Mouse (Mus musculus) neural tube, embryonic 14.5 days (tissue): ENCODE measurements around the gene Trim80. TPM values are rescaled to one million over a fixed set of nuclear protein-coding genes. Genes with fewer than 3 reads are reported as not detected.
"Not testable (repeated sequence)": the region's sequence is repeated elsewhere in the genome, so short reads cannot be mapped to it uniquely, and the experiment has no call there.

Source experiments
- ATAC-seq: fragments of 200-750 bp; cut with Nextera tagmentation; 2 replicates; pipeline ENCODE4 v1.8.0; 2017; ENCODE audit warnings: low read depth, mild to moderate bottlenecking, moderate TSS enrichment, moderate library complexity
- H3K27ac ChIP-seq: fragments of 300-500 bp; sonication (generic); 2 replicates; pipeline ENCODE4 v1.5.1; 2014; ENCODE audit warnings: low read depth, mild to moderate bottlenecking, control low read depth, low read length, moderate library complexity, mixed read lengths
- H3K27me3 ChIP-seq: fragments of 300-500 bp; sonication (generic); 2 replicates; pipeline ENCODE4 v1.6.1; 2014; ENCODE audit warnings: low read length; ENCODE audit not compliant: control insufficient read depth, insufficient read depth
- H3K36me3 ChIP-seq: fragments of 300-500 bp; sonication (generic); 2 replicates; pipeline ENCODE4 v1.6.1; 2014; ENCODE audit warnings: low read length, mixed read lengths; ENCODE audit not compliant: control insufficient read depth, insufficient read depth
- H3K4me1 ChIP-seq: fragments of 300-500 bp; sonication (generic); 2 replicates; pipeline ENCODE4 v1.6.1; 2014; ENCODE audit warnings: low read length; ENCODE audit not compliant: control insufficient read depth, insufficient read depth
- H3K4me2 ChIP-seq: fragments of 300-500 bp; sonication (generic); 2 replicates; pipeline ENCODE4 v1.6.1; 2014; ENCODE audit warnings: mild to moderate bottlenecking, low read depth, low read length, control low read depth
- H3K4me3 ChIP-seq: fragments of 300-500 bp; sonication (generic); 2 replicates; pipeline ENCODE4 v1.5.1; 2014; ENCODE audit warnings: low read depth, low read length, control low read depth, mixed read lengths
- H3K9ac ChIP-seq: fragments of 300-500 bp; sonication (generic); replicated peaks from 2 replicates; pipeline ENCODE4 v1.6.1; 2014; ENCODE audit warnings: low read depth, mild to moderate bottlenecking, control low read depth, low read length, mixed read lengths
- H3K9me3 ChIP-seq: fragments of 300-500 bp; sonication (generic); 2 replicates; pipeline ENCODE4 v1.6.1; 2016; ENCODE audit warnings: low read length; ENCODE audit not compliant: control insufficient read depth
- WGBS: fragments of 180-500 bp; shearing (Covaris S2); extraction: QIAGEN DNeasy Blood & Tissue Kit; methylation state at CpG from one replicate; pipeline ENCODE4 v1.1.7; 2014; 5-methylcytosine and 5-hydroxymethylcytosine counted together
- polyA plus RNA-seq: library from polyadenylated mRNA; unstranded; fragments of >200 nt; fragmentation: Nextera tagmentation; extraction: Ambion mirVana; gene quantifications from 2 replicates; pipeline ENCODE4 v1.2.1, GENCODE M21; 2014

Gene Trim80
- polyA plus RNA-seq, 1 experiment from 2014 or later: not detected

DNA sequence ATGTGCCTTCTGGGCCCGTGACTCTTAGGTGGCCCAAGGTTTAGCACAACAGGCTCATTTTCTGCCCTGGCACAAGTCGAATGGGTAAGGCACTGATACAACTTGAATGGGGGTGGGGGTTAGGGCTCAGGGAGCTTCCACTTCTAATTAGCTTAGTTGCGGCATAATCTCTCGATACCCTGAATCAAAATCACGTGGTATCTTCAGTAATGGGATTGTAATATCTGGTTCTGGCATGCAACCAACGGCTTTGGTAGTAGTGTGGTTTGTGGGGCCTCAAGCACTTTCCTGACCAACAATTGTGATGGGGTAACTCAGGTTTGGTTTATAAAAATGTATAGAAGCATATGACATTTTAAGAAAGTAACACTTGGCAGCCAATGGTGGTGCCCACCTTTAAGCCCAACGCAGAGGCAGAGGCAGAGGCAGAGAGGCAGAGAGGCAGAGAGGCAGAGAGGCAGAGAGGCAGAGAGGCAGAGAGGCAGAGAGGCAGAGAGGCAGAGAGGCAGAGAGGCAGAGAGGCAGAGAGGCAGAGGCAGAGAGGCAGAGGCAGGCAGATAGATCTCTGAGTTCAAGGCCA is 12.0 kb downstream of the Trim80 start:
- H3K27me3 ChIP-seq: no peaks in the 10 kb centered on the region
- no peak overlapping the region for H3K27ac ChIP-seq
- no peak overlapping the region for H3K9ac ChIP-seq
- no peak overlapping the region for H3K4me2 ChIP-seq
- ATAC-seq: no peak
- no peaks in the 10 kb centered on the region for H3K36me3 ChIP-seq
- no peaks in the 10 kb centered on the region for H3K4me1 ChIP-seq
- no peak overlapping the region for H3K4me3 ChIP-seq
- 83% methylated on average over 7 of the region's 7 CpGs for WGBS
- H3K9me3 ChIP-seq: no peaks in the 10 kb centered on the region

- H3K27ac ChIP-seq: no peak overlapping the region
- ATAC-seq: no peak
- no peak overlapping the region for H3K4me3 ChIP-seq
- whole genome bisulfite sequencing: 67% methylated on average over 4 of the region's 4 CpGs
- no peak overlapping the region for H3K9ac ChIP-seq
- H3K36me3 ChIP-seq: no peaks in the 10 kb centered on the region
- H3K27me3 ChIP-seq: no peaks in the 10 kb centered on the region
- no peaks in the 10 kb centered on the region for H3K4me1 ChIP-seq
- no peak overlapping the region for H3K4me2 ChIP-seq
- H3K9me3 ChIP-seq: no peaks in the 10 kb centered on the region
Observed at GRCm38 (mm10) chr11:115453306-115453705, 13.0 kb downstream of the Trim80 start.

DNA sequence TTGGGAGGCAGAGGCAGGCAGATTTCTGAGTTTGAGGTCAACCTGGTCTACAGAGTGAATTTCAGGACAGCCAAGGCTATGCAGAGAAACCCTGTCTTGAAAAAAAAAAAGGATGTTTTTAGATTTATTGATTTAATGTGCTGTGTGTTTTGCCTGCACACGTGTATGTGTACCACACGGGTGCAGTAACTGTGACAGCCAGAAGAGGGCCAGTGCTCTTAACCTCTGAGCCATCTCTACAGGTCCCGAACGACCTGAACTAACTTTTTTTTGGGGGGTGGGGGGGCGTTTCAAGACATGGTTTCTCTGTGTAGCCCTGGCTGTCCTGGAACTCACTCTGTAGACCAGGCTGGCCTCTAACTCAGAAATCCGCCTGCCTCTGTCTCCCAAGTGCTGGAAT is 14.5 kb downstream of the Trim80 start:
- H3K9ac ChIP-seq, H3K36me3 ChIP-seq, H3K4me2 ChIP-seq, H3K27ac ChIP-seq, H3K4me1 ChIP-seq, H3K9me3 ChIP-seq, ATAC-seq, H3K4me3 ChIP-seq, H3K27me3 ChIP-seq: not testable (repeated sequence)
- WGBS: 82% methylated on average over 6 of the region's 6 CpGs

DNA sequence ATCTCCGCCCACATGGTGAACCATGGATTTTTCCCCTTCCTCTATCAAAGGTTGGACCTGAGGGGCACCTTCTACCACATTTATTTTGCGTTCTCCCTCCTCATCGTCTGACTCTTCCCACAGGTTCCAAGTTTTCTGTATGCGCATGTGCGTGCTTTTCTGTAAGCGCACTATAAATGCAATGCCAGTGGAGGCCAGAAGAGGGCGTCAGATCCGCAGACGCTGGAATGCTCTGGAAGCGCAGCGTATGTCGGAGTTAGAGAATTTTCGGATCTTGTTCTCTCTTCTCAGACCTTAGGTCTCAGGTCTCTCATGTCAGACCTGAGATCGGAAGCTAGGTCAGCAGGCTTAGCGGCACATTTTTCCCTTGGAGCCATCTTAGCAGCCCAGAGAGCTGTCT is 15.3 kb downstream of the Trim80 start:
- Histone ChIP-seq H3K36me3 (no peaks in the 10 kb centered on the region), H3K27ac (no peak overlapping the region), H3K4me2 (no peak overlapping the region), H3K9me3 (no peaks in the 10 kb centered on the region), H3K9ac (no peak overlapping the region), H3K4me1 (no peaks in the 10 kb centered on the region), H3K27me3 (no peaks in the 10 kb centered on the region), H3K4me3 (no peak overlapping the region)
- ATAC-seq: no peak
- 84% methylated on average over 15 of the region's 15 CpGs for WGBS

DNA sequence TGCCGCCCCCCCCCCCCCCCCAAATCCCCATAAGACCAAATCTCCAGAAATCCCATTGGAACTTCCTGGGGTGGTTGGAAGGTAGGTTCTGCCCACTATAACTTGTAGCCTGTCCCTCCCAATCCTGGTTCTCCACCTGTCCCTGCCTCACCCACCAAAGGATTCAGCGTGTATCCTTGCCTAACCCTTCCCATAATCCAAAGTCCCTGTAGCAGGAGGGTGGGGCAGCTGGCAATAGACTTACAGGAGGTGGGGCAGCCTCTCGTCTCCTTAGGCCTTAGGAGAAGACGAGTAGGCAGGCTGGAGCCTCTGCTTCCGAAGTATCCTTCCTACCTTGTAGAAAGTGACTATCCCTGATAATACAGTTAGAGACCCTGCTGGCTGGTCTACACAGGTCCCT is 15.8 kb downstream of the Trim80 start:
- H3K9ac ChIP-seq: no peak overlapping the region
- no peak overlapping the region for H3K4me3 ChIP-seq
- H3K4me2 ChIP-seq: no peak overlapping the region
- no peaks in the 10 kb centered on the region for H3K4me1 ChIP-seq
- no peak overlapping the region for H3K27ac ChIP-seq
- H3K9me3 ChIP-seq: no peaks in the 10 kb centered on the region
- 93% methylated on average over 5 of the region's 5 CpGs for WGBS
- ATAC-seq: no peak
- no peaks in the 10 kb centered on the region for H3K27me3 ChIP-seq
- no peaks in the 10 kb centered on the region for H3K36me3 ChIP-seq

DNA sequence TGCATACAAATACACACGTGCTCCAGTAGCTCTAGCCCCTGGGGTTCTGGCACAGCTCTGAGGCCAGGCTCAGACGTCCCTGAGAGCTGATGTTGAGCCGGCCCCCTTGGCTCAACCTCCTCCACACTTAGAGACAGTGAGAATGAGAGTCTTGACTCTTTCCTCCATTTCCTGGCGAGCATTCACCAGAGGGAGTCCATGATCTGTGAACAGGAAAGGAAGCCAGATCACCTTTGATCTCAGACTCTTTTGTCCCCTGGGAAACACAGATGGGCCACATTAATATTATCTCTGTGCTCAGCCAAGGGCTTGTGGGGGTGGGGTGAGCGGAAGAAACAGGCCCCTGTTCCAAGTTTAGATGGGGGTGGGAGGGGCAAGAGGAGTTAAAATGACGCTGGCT is 17.1 kb downstream of the Trim80 start:
- Histone ChIP-seq H3K4me2 (no peak overlapping the region), H3K27ac (no peak overlapping the region), H3K4me1 (no peaks in the 10 kb centered on the region), H3K9ac (no peak overlapping the region), H3K4me3 (no peak overlapping the region), H3K9me3 (no peaks in the 10 kb centered on the region), H3K36me3 (no peaks in the 10 kb centered on the region), H3K27me3 (no peaks in the 10 kb centered on the region)
- ATAC-seq: no peak
- 47% methylated on average over 6 of the region's 6 CpGs for WGBS

DNA sequence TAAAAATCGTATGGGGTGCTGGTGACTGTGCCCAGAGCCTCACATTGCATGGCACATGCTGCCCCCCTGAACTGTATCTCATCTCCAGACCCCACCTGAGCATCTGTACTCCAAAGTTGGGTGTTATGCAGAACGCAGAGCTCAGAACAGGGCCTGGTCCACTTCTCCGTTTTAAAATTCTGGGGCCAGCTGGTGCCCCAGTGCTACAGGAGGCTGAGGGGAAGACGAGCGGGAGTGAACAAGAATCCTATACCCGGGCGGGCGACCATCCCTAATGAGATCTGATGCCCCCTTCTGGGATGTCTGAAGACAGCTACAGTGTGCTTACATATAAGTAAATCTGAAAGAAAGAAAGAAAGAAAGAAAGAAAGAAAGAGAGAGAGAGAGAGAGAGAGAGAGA is 20.6 kb downstream of the Trim80 start:
- H3K9ac ChIP-seq: no peak overlapping the region
- 25% methylated on average over 8 of the region's 8 CpGs for WGBS
- no peaks in the 10 kb centered on the region for H3K9me3 ChIP-seq
- no peaks in the 10 kb centered on the region for H3K4me1 ChIP-seq
- H3K4me2 ChIP-seq: no peak overlapping the region
- H3K4me3 ChIP-seq: no peak overlapping the region
- H3K27me3 ChIP-seq: no peaks in the 10 kb centered on the region
- H3K27ac ChIP-seq: no peak overlapping the region
- H3K36me3 ChIP-seq: no peaks in the 10 kb centered on the region
- no peak for ATAC-seq

GRCm38 (mm10) chr11:115461846-115462242 is 21.5 kb downstream of the Trim80 start:
- Histone ChIP-seq H3K36me3 (no peaks in the 10 kb centered on the region), H3K9ac (no peak overlapping the region), H3K4me1 (no peaks in the 10 kb centered on the region), H3K27ac (no peak overlapping the region), H3K4me2 (no peak overlapping the region), H3K4me3 (no peak overlapping the region), H3K27me3 (no peaks in the 10 kb centered on the region), H3K9me3 (no peaks in the 10 kb centered on the region)
- 76% methylated on average over 5 of the region's 5 CpGs for WGBS
- no peak for ATAC-seq

DNA sequence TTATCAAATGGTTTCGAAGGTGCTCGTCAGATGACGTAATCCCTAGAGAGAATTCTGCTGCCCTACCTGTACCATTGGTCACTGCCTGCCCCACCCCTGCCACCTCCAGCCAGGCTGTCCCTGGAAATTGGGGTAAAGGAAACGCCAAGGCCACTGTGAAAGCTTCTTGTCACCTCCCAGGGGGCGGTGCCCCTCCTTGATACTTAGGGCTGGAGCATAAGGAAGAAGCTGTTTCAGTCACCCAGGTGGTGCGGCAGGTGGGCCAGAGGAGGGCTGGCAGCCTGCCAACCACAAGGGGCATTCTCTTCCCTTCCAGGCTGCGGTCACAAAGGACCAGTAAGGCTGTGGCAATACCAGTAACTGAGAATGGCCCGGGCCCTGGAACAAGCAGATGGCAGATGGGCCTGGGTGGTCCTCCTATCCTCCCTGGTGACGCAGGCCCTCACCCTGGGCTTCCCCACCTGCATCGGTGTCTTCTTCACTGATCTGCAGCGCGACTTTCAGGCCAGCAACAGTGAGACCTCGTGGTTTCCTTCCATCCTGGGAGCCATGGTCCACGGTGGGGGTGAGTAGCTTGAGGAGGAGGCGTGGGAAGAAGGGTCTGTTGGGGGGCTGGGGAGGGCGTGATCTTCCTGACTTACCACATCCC is 22.0 kb downstream of the Trim80 start, which contains the start of gene Slc16a5:
Slc16a5 (plus strand) TSS at position 232 of the 649 bp plus-strand sequence.
- no peaks in the 10 kb centered on the region for H3K27me3 ChIP-seq
- H3K4me2 ChIP-seq: no peak within 1 kb of the TSS
- H3K4me1 ChIP-seq: no peaks in the 10 kb centered on the region
- no peaks in the 10 kb centered on the region for H3K9me3 ChIP-seq
- H3K9ac ChIP-seq: no peak within 1 kb of the TSS
- WGBS: 73% methylated on average over 16 of the region's 16 CpGs
- no peaks in the 10 kb centered on the region for H3K36me3 ChIP-seq
- no peak for ATAC-seq
- H3K27ac ChIP-seq: no peak within 1 kb of the TSS
- no peak within 1 kb of the TSS for H3K4me3 ChIP-seq
